Mouse (Mus musculus) embryonic facial prominence, embryonic 11.5 days (tissue): Measurements from ENCODE around the gene Zfp777. TPM values are rescaled to one million over a fixed set of nuclear protein-coding genes. Genes with fewer than 3 reads are reported as not detected.

Experiments used
- ATAC-seq: fragments of 200-750 bp; cut with Nextera tagmentation; replicated peaks from 2 replicates; pipeline ENCODE4 v1.8.0; 2017; ENCODE audit warnings: low read depth; ENCODE audit not compliant: insufficient number of reproducible peaks, low FRiP score, low TSS enrichment
- DNase-seq: peaks from one replicate; pipeline ENCODE4 v3.0.0-alpha.2; 2015; ENCODE audit warnings: low spot score
- H3K27ac ChIP-seq: fragments of 300-500 bp; sonication (generic); replicated peaks from 2 replicates; pipeline ENCODE4 v1.5.1; 2014; ENCODE audit warnings: mild to moderate bottlenecking, low read depth, low read length, control low read depth
- H3K27me3 ChIP-seq: fragments of 300-500 bp; sonication (generic); 2 replicates; pipeline ENCODE4 v1.6.1; 2014; ENCODE audit warnings: mild to moderate bottlenecking, low read length, moderate library complexity, mixed read lengths; ENCODE audit not compliant: control insufficient read depth, insufficient read depth
- H3K36me3 ChIP-seq: fragments of 300-500 bp; sonication (generic); replicated peaks from 2 replicates; pipeline ENCODE4 v1.6.1; 2014; ENCODE audit warnings: low read depth, mild to moderate bottlenecking, low read length, moderate library complexity, mixed read lengths; ENCODE audit not compliant: control insufficient read depth, insufficient read depth
- H3K4me1 ChIP-seq: fragments of 300-500 bp; sonication (generic); 2 replicates; pipeline ENCODE4 v1.6.1; 2014; ENCODE audit warnings: low read length, mixed read lengths; ENCODE audit not compliant: control insufficient read depth, insufficient read depth
- H3K4me2 ChIP-seq: fragments of 300-500 bp; sonication (generic); 2 replicates; pipeline ENCODE4 v1.6.1; 2014; ENCODE audit warnings: low read depth, mild to moderate bottlenecking, control low read depth, low read length, moderate library complexity
- H3K4me3 ChIP-seq: fragments of 300-500 bp; sonication (generic); 2 replicates; pipeline ENCODE4 v1.5.1; 2014; ENCODE audit warnings: low read depth, low read length, control low read depth
- H3K9ac ChIP-seq: fragments of 300-500 bp; sonication (generic); replicated peaks from 2 replicates; pipeline ENCODE4 v1.6.1; 2014; ENCODE audit warnings: mild to moderate bottlenecking, control low read depth, low read length
- H3K9me3 ChIP-seq: fragments of 300-500 bp; sonication (generic); replicated peaks from 2 replicates; pipeline ENCODE4 v1.6.1; 2016; ENCODE audit warnings: mild to moderate bottlenecking, low read length, inconsistent platforms, mixed read lengths; ENCODE audit not compliant: control insufficient read depth
- WGBS: fragments of 180-500 bp; shearing (Covaris S2); extraction: QIAGEN DNeasy Blood & Tissue Kit; methylation state at CpG from one replicate; pipeline ENCODE4 v1.1.7; 2014; 5-methylcytosine and 5-hydroxymethylcytosine counted together
- polyA plus RNA-seq: library from polyadenylated mRNA; unstranded; fragments of >200 nt; fragmentation: Nextera tagmentation; extraction: Ambion mirVana; gene quantifications from 2 replicates; pipeline ENCODE4 v1.2.1, GENCODE M21; 2014

The Zfp777 gene
- polyA plus RNA-seq, 1 experiment from 2014 or later = 7.8 TPM

DNA sequence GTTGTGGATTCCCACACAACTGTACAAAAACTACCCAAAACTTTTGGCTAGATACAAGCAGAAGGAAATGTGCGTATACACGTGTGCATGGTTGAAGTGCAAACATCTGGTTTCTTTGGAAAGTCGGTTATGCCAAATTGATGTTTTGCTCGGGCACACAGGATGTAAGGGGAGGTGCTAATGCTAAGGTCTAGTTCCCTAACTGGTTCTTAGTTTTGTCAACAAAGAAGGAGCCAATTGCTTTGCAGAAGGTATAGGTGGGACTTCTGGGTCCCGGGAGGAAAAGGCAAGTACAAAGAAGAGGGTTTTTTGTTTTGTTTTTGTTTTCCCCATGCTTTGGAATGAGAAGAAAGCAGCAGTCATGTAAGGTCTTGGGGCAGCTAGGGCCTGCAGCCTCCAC, 24.6 kb upstream of the Zfp777 start:
- no peaks in the 10 kb centered on the region for H3K9me3 ChIP-seq
- ATAC-seq = no peak
- H3K4me1 ChIP-seq = no peaks in the 10 kb centered on the region
- H3K9ac ChIP-seq = no peak overlapping the region
- no peak overlapping the region for H3K4me3 ChIP-seq
- no peaks in the 10 kb centered on the region for H3K27me3 ChIP-seq
- DNase-seq = no peak
- no peak overlapping the region for H3K4me2 ChIP-seq
- H3K36me3 ChIP-seq = no peaks in the 10 kb centered on the region
- WGBS = 73% methylated on average over 5 of the region's 5 CpGs
- no peak overlapping the region for H3K27ac ChIP-seq

- H3K9me3 ChIP-seq = no peaks in the 10 kb centered on the region
- H3K4me3 ChIP-seq = no peak overlapping the region
- H3K4me1 ChIP-seq = no peaks in the 10 kb centered on the region
- H3K4me2 ChIP-seq = no peak overlapping the region
- H3K27ac ChIP-seq = no peak overlapping the region
- WGBS = 89% methylated on average over 3 of the region's 3 CpGs
- ATAC-seq = no peak
- no peaks in the 10 kb centered on the region for H3K27me3 ChIP-seq
- no peak for DNase-seq
- H3K9ac ChIP-seq = no peak overlapping the region
- peaks cover 17% of the 10 kb centered on the region for H3K36me3 ChIP-seq
Observed at GRCm38 (mm10) chr6:48067492-48067891, 18.8 kb upstream of the Zfp777 start.

DNA sequence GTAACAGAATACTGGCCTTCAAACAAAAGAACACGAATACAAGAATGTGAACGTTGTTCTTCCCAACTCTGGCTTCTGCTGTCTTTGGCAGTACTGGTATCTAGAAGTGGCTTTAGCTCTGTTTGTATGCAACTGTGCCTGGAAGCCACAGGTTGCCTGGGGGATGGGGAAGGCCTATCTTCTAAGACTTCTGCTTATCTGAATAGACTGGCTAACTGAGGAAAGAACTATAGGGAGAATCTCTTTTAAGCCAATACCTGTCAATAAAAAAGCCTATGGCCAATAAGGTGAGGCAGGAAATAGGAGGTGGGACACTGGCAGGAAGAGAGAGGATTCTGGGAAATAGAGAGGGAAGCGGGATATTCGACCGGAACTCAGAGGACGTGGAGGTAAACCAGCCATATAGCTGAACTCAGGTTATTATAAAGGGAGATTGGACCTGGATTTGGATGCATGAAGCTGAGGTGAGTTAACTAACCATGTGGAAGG, 16.9 kb upstream of the Zfp777 start:
- H3K36me3 ChIP-seq = peaks cover 17% of the 10 kb centered on the region

DNA sequence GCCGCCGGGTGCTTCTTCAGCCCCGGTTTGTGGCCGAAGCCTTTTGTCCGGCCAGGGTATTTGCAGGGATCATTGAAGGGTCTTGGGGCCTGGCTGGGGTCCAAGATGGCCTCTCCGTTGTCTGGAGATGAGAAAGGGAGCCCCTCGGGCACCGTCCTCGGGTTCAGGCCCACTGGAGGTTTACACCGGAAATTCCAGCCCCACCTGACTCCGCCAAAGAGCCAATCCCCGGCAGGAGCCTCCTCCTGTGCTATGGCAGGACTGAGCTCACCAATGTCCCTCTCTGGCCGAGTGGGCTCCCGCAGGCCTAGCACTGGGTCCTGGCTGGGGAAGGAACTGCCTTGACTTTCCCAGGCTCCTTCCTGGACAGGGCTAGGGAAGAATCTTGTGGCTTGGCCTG, 15.7 kb upstream of the Zfp777 start:
- no peaks in the 10 kb centered on the region for H3K27me3 ChIP-seq
- H3K9ac ChIP-seq = no peak overlapping the region
- no peak overlapping the region for H3K4me2 ChIP-seq
- no peaks in the 10 kb centered on the region for H3K4me1 ChIP-seq
- WGBS = 94% methylated on average over 14 of the region's 14 CpGs
- H3K9me3 ChIP-seq = no peaks in the 10 kb centered on the region
- no peak for DNase-seq
- ATAC-seq = no peak
- no peak overlapping the region for H3K4me3 ChIP-seq
- H3K27ac ChIP-seq = no peak overlapping the region
- H3K36me3 ChIP-seq = peaks cover 17% of the 10 kb centered on the region

More for the DNA sequence above, 16.9 kb upstream of the Zfp777 start:
- 94% methylated on average over 6 of the region's 6 CpGs for WGBS
- ATAC-seq (no peak), DNase-seq (no peak)
- Histone ChIP-seq H3K4me2 (no peak overlapping the region), H3K27ac (no peak overlapping the region), H3K4me3 (no peak overlapping the region), H3K4me1 (no peaks in the 10 kb centered on the region), H3K9me3 (no peaks in the 10 kb centered on the region), H3K27me3 (no peaks in the 10 kb centered on the region), H3K9ac (no peak overlapping the region)

DNA sequence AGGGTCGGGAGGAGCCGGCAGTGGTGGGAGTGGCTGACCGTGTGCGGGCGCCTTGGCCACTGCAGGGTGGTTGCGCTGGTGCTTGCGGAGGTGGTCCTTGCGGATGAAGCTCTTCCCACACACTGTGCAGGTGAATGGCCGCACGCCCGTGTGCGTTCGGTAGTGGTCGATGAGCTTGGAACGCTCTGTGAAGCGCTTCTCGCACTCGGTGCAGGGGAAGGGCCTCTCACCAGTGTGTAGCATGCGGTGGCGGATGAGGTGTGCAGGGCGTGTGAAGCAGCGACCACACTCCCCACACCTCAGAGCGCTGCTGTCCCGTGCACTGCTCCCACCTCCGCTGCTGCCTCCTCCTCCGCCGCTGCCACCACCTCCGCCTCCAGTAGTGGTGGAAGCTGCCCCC, 15.2 kb upstream of the Zfp777 start:
- ATAC-seq = no peak; the same call in 1 of the 2 replicates
- no peak overlapping the region for H3K9ac ChIP-seq

DNA sequence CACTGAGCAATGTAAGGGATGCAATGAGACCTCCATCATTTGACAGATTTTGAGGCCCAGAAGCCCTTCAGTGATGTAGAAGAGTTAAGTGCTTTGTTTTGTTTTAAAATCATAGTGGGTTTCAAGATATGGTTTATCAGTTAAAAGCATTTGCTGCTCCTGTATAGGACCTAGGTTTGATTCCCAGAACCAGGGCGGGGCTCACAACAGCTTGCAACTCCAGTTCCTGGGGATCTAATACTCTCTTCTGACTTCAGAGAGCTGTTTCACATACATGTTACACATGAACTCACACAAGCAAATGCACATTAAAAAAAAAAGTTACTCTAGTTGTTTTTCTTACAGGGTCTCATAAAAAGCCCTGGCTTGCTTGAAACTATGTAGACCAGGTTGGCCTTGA, 12.2 kb upstream of the Zfp777 start:
- no peaks in the 10 kb centered on the region for H3K4me1 ChIP-seq
- H3K4me3 ChIP-seq = no peak overlapping the region
- H3K36me3 ChIP-seq = peaks cover 17% of the 10 kb centered on the region
- no peak overlapping the region for H3K9ac ChIP-seq
- H3K9me3 ChIP-seq = no peaks in the 10 kb centered on the region
- no peak overlapping the region for H3K4me2 ChIP-seq
- ATAC-seq (no peak), DNase-seq (no peak)
- WGBS = 94% methylated on average over 1 of the region's 1 CpGs
- H3K27me3 ChIP-seq = no peaks in the 10 kb centered on the region
- H3K27ac ChIP-seq = no peak overlapping the region

More for the DNA sequence above, 15.2 kb upstream of the Zfp777 start:
- Histone ChIP-seq H3K27me3 (no peaks in the 10 kb centered on the region), H3K4me3 (no peak overlapping the region), H3K4me2 (no peak overlapping the region), H3K27ac (no peak overlapping the region), H3K9me3 (no peaks in the 10 kb centered on the region), H3K4me1 (no peaks in the 10 kb centered on the region), H3K36me3 (peaks cover 17% of the 10 kb centered on the region)
- DNase-seq = no peak
- 95% methylated on average over 24 of the region's 28 CpGs for WGBS

DNA sequence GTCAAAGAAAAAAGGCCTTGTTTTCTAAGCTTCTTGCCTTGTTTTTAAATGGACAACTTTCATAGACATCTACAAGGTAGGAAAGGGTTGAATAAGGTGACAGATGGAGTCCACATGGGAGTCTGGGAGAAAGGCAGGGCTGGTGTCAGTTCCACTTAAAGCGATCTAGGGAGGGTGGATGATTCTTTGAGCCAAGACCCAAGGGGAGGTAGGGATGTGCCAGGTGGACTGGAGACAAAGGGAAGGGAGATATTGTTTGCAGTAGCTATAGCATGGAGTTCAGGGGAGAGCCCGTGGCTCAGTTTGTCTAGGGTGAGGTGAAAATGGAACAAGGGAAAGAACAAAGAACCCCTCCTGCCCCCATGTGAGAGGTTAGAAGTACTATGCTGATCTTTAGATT, 11.7 kb upstream of the Zfp777 start:
- H3K36me3 ChIP-seq = peaks cover 17% of the 10 kb centered on the region
- ATAC-seq (no peak), DNase-seq (no peak)
- no peak overlapping the region for H3K9ac ChIP-seq
- no peak overlapping the region for H3K4me3 ChIP-seq
- no peak overlapping the region for H3K4me2 ChIP-seq
- no peaks in the 10 kb centered on the region for H3K27me3 ChIP-seq
- 86% methylated on average over 2 of the region's 2 CpGs for WGBS
- no peaks in the 10 kb centered on the region for H3K9me3 ChIP-seq
- H3K4me1 ChIP-seq = no peaks in the 10 kb centered on the region
- no peak overlapping the region for H3K27ac ChIP-seq

GRCm38 (mm10) chr6:48052136-48052535, 3.4 kb upstream of the Zfp777 start:
- no peaks in the 10 kb centered on the region for H3K27me3 ChIP-seq
- H3K4me3 ChIP-seq = no peak overlapping the region
- H3K9me3 ChIP-seq = no peaks in the 10 kb centered on the region
- H3K4me2 ChIP-seq = no peak overlapping the region
- WGBS = 77% methylated on average over 6 of the region's 6 CpGs
- ATAC-seq (no peak), DNase-seq (no peak)
- no peak overlapping the region for H3K27ac ChIP-seq
- no peaks in the 10 kb centered on the region for H3K36me3 ChIP-seq
- no peak overlapping the region for H3K9ac ChIP-seq
- H3K4me1 ChIP-seq = no peaks in the 10 kb centered on the region
